Mouse (Mus musculus) megakaryocyte, embryonic 14.5 days (primary cell): ENCODE measurements at regions not wholly inside any gene's neighbourhood (a gene's known extent, or its start where the extent isn't known, plus 50 kb on each side); places are given as distances from the start of the nearest gene placed in this dataset.

Experiments used
- FLI1 ChIP-seq: IDR thresholded peaks from 2 replicates; pipeline ENCODE4 v1.6.1; 2012; ENCODE audit warnings: low read length, inconsistent platforms, mixed read lengths
- GATA1 ChIP-seq: IDR thresholded peaks from 3 replicates; pipeline ENCODE4 v1.6.1; 2012; ENCODE audit warnings: mixed read lengths, low read length, inconsistent platforms, borderline replicate concordance

- TF ChIP-seq GATA1 (no peak), FLI1 (no peak)
Measured at GRCm38 (mm10) chr5:118413428-118414282, 146.8 kb upstream of the Med13l start.
